Mouse (Mus musculus) cerebellum, adult 2 months (tissue): ENCODE data around the gene Tbl1xr1.

Experiments used
- CTCF ChIP-seq: fragments of 200-500 bp; IDR thresholded peaks from 2 replicates; pipeline ENCODE4 v1.5.1; 2011; ENCODE audit warnings: low read depth, mild to moderate bottlenecking, control low read depth, low read length, moderate library complexity, borderline replicate concordance; ENCODE audit not compliant: insufficient read depth
- POLR2A ChIP-seq: fragments of 200-500 bp; IDR thresholded peaks from 2 replicates; pipeline ENCODE4 v1.6.1; 2011; ENCODE audit warnings: low read length, control low read depth, borderline replicate concordance; ENCODE audit not compliant: insufficient read depth

DNA sequence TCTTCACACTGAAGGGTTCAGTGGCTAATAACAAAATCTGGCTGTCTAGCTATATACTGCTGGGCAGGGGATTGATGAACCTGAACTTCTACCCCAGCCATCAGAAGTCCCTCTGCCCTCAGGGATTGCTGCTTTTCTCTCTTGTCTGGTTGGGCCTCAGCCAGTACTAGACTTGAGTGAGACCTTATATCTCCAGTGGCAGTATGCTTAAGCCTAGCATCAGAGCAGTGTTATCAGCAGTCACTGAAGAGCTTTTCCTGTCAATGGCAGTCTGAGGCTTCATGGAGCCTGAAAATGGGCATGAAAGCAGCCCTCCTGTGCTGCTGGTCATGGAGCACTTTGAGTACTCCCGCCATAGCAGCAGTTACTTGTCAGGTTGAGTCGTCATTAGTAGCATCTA is 46.7 kb downstream of the Tbl1xr1 start:
- TF ChIP-seq POLR2A (no peak), CTCF (no peak)
